Mouse (Mus musculus) gastrocnemius, postnatal 14 days (tissue): ENCODE results near the gene Lrrc8c. TPM values are rescaled to one million over a fixed set of nuclear protein-coding genes. Genes with fewer than 3 reads are reported as not detected.

Experiments used
- DNase-seq: peaks from one replicate; pipeline ENCODE4 v3.0.0; 2021; ENCODE audit warnings: mixed read lengths
- intact Hi-C: fragments of 180-260 bp; cut with DNase I; formaldehyde crosslinking; loops from one replicate; pipeline ENCODE4 v1.15.1; 2025; ENCODE audit warnings: low total_unique reads
- total RNA-seq, 2 experiments: library from RNA; stranded (reverse); gene quantifications; 2 replicates each; pipeline ENCODE4 v1.2.3; 2021

Gene Lrrc8c
- total RNA-seq, 2 experiments from 2014 or later: 15.1 to 17.9 TPM

GRCm38 (mm10) chr5:105537101-105537723, 18.0 kb downstream of the Lrrc8c start:
- no peak for DNase-seq

DNA sequence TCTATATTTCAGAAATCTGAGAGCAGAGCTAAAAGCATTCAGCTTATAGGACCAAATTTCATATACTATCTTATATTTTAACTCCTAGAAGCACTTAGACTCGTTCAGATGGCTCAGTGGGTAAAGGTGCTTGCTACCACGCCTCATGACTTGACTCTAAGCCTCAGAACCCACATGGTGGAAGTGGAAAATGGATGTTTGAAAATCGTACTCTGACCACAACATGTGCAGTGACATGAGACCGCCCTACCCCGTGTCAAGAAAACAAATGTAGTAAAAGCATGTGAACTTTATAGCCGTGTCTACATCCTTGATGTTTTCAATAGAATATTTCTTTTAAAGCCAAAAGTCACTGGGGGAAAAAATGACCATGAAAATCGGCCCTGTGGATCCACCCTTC, 21.9 kb downstream of the Lrrc8c start:
- intact Hi-C loops: no loop called here
- DNase-seq: no peak

More at GRCm38 (mm10) chr5:105537101-105537723, 18.0 kb downstream of the Lrrc8c start:
- intact Hi-C loops: no loop called here

GRCm38 (mm10) chr5:105545126-105545525, 25.9 kb downstream of the Lrrc8c start:
- no peak for DNase-seq
- intact Hi-C loops: no loop called here

- no peak for DNase-seq
- intact Hi-C loops: no loop called here
Observed at GRCm38 (mm10) chr5:105547115-105547514, 27.9 kb downstream of the Lrrc8c start.

GRCm38 (mm10) chr5:105551808-105552207, 32.6 kb downstream of the Lrrc8c start:
- intact Hi-C loops: no loop called here

DNA sequence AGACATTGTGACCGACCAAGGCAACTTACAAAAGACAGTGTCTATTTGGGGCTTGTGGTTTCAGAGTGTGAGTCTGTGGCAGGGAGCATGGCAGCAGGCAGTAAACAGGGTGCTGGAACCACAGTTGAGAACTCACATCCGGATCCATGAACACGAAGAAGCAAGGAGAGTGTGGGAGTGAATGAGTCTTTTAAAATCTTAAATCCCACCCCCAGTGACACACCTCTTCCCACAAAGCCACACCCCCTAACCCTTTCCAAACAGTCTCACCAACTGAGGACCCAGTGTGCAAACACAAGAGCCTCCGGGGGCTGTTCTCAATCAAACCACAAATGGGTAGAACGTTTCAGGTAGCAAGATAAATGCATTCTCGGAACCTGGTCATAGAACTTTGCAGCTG, 37.1 kb downstream of the Lrrc8c start:
- DNase-seq: no peak
- intact Hi-C loops: no loop called here

More at GRCm38 (mm10) chr5:105551808-105552207, 32.6 kb downstream of the Lrrc8c start:
- no peak for DNase-seq

DNA sequence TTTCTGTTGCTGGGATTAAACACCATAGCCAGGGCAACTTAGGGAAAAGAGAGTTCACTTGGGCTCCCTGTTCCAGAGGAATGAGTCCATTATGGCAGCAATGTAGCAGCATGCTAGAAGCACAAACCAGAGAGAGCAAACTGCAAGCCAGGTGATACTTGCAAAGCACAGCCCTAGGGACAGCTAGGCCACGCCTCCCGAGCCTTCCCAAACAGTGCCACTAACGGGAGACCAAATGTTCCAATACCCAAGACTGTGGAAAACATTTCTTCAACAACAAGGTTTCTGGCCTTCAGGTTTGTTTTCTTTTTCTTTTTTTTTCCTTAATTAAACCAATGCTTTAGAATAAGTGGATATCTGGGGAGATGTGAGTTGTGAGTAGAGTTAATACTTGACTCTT, 38.2 kb downstream of the Lrrc8c start:
- intact Hi-C loops: no loop called here
- DNase-seq: no peak

DNA sequence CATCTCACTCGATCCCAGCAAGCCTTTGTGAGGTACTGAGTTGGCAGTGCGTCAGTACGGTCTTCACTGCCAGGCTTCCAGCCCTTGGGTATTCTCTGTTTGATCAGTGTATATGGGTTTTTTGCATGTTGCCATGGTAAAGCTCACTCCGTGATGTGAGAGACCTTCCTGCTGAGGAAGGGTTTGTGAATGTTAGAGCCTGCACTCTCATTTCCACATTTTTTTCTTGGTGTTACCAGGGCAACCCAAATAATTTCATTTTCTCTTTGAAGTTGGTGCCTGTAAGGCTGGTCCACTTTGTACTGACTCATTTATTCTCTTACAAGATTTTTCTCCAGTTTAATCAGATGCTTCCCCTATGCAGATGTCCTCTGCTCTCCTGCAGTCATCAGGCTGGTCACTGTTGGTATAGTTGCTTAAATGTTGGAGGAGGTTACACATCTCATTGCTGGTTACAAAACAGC, 38.6 kb downstream of the Lrrc8c start:
- no peak for DNase-seq
- intact Hi-C loops: no loop called here

- intact Hi-C loops: no loop called here
Observed at GRCm38 (mm10) chr5:105558517-105558916, 39.3 kb downstream of the Lrrc8c start.

GRCm38 (mm10) chr5:105561926-105562325, 42.7 kb downstream of the Lrrc8c start:
- DNase-seq: no peak
- intact Hi-C loops: no loop called here

More at GRCm38 (mm10) chr5:105558517-105558916, 39.3 kb downstream of the Lrrc8c start:
- no peak for DNase-seq

- DNase-seq: no peak
- intact Hi-C loops: no loop called here
Observed at GRCm38 (mm10) chr5:105564761-105565160, 45.6 kb downstream of the Lrrc8c start.

DNA sequence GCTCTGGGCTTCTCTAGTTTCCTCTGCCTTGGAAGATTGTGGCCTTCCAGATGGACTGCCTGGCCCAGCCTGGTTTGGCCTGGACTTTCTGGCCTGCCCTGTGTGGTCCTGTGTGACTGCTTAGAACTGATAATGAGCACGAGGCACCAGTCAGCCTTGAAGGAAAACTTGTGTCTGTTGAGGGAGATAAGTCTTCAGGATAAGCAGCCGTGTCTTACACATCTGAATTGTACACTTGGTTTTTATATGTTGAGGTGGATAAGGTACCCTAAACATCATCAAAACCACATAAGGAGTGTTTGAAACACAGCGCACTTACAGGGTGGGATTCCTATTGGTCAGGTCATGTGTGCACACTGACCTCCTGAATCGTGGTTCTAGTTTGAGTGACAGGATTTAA, 46.6 kb downstream of the Lrrc8c start:
- intact Hi-C loops: no loop called here
- DNase-seq: no peak

GRCm38 (mm10) chr5:105566852-105567412, 47.7 kb downstream of the Lrrc8c start:
- intact Hi-C loops: no loop called here
- DNase-seq: no peak

- intact Hi-C loops: no loop called here
- no peak for DNase-seq
Observed at GRCm38 (mm10) chr5:105568043-105568747, 49.0 kb downstream of the Lrrc8c start.

- intact Hi-C loops: no loop called here
- DNase-seq: no peak
Observed at GRCm38 (mm10) chr5:105569168-105569567, 50.0 kb downstream of the Lrrc8c start.

DNA sequence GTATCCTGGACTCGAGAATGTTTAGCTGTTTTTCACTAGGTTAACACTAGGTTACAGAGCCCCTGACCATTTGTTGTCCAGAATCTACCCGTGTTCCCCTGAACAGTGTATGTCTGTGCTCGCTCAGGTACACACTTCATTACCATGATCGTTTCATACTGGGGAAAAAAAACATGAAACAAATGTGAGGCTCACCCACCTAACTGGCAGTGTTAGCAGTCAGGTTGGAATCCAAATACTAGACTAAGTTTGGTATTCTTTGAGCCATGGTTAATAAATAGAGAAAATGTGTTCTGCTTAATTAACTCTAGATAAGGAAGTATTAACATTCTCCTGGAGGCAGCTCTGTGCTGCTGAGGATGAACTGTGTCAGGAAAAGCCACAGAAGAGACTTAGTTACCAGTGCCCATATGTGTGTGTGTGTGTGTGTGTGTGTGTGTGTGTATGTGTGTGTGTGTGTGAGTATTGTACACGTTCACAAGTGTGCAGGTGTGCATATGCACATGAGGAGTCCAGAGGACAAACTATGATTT, 53.0 kb downstream of the Lrrc8c start:
- no peak for DNase-seq
- intact Hi-C loops: no loop called here

GRCm38 (mm10) chr5:105572876-105573275, 53.7 kb downstream of the Lrrc8c start:
- intact Hi-C loops: no loop called here
- no peak for DNase-seq

DNA sequence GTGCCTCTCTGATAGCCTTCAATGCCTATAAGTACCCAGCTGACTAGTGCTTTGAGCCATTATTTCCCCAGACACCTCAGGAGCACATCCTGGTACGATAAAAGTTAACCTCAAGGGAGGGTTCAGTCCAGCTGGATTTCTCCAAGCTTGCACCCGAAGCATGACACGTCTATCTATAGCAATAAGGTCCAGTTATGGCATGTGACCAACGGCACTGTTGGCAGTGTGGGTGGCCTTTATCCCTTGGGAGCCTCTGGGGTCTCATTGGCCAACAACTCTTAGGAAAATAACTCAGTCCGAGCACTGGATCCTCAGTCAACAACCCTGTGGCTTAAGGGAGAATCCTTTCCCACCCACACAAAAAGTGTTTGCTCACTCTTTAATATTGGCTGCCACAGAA, 55.6 kb downstream of the Lrrc8c start:
- intact Hi-C loops: no loop called here
- DNase-seq: no peak

GRCm38 (mm10) chr5:105575839-105576238, 56.7 kb downstream of the Lrrc8c start:
- intact Hi-C loops: no loop called here
- no peak for DNase-seq

DNA sequence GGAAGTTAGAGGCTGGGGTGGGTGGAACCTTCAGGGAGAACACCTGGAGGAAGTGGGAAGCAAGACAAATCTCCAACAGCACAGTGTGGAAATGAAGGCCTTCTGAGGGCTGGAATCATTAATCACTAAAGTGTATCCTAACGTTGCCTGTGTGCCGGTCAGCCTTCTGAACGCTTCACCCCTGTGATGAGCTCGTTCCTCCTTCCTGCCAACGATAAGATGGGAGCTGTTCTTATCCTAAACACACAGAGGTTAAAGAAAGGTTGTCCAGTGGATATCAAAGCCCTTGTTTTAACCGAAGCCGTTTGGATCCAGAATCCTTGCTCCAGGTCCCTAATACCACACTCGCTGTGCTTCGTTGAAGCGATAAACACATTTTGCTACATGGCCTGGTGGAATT, 61.7 kb downstream of the Lrrc8c start:
- intact Hi-C loops: no loop called here
- no peak for DNase-seq

DNA sequence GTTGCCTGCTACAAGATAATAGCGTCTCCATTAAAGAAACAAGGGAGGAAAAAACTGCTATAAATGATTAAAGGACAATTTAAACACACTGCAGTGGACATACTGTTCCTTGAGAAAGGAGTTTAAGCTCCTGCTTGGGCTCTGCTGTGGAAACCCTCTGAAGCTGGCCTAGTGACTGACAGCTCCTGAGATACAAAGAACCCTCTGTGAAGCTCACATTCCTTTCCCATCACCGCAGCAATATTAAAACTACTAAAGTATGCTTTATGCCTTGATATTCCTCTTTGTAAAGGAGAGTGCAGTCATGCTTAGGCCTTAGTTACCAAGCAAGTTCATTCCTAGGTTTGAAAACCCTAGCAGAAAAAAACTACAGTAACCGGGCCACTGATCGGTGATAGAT, 66.7 kb downstream of the Lrrc8c start:
- DNase-seq: no peak
- intact Hi-C loops: no loop called here
